Comparison of ENCODE assay signal across 8 mouse cellular contexts in the genomic region with DNA sequence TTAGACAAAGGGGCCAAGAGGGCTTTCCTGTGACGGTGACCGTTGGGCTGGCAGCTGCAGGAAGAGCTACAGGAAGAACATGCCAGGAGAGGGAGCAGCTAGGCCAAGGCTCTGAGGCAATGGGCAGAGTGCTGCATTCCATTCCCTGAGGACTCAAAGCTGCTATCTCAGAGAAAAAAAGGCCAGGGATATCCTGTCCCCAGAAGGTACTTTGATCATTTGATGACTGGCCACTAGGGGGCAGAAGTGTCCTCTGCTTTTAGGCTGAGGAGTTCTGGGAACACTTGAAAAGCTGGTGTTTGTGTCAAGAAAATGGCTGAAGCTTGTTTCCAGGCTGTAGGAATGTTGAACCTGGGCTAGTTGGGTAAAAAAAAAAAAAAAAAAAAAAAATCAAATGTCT. TPM values are rescaled to one million over a fixed set of nuclear protein-coding genes. Genes with fewer than 3 reads are reported as not detected.
A peak's percentile ranks its signal among the peaks of the same experiment; 100 is the strongest.
DNase-seq lines count a peak whose midpoint lies in the region; ATAC-seq and TF ChIP-seq lines count a peak whose summit lies in the region.

No protein-coding gene starts in this region.

- H3K4me2 ChIP-seq in embryonic facial prominence, embryonic 14.5 days (ENCODE audit: low read depth, low read length) = no peak overlapping the region
- no peak overlapping the region for H3K4me2 ChIP-seq in heart, embryonic 11.5 days
- H3K4me2 ChIP-seq in kidney, postnatal 0 days (ENCODE audit: low read length) = no peak overlapping the region
- no peak overlapping the region for H3K4me2 ChIP-seq in liver, embryonic 14.5 days (ENCODE audit: low read depth)
- H3K4me2 ChIP-seq in neural tube, embryonic 13.5 days = no peak overlapping the region

- H3K79me3 ChIP-seq in C2C12 (ENCODE audit: low read depth) = no peaks in the 10 kb centered on the region

- no peak overlapping the region for H3K4me3 ChIP-seq in C2C12 (ENCODE audit: insufficient read depth, poor library complexity, severe bottlenecking)
- no peak overlapping the region for H3K4me3 ChIP-seq in embryonic facial prominence, embryonic 14.5 days (ENCODE audit: low read depth, low read length)
- H3K4me3 ChIP-seq in heart, embryonic 11.5 days (ENCODE audit: low read depth, low read length) = no peak overlapping the region
- H3K4me3 ChIP-seq in kidney, postnatal 0 days (replicated peaks; ENCODE audit: low read depth, low read length) = no peak overlapping the region
- H3K4me3 ChIP-seq in liver, embryonic 14.5 days (ENCODE audit: insufficient read depth in 1 of 2, low read depth in 2 of 2, low read length in 2 of 2) = no peak overlapping the region
- no peak overlapping the region for H3K4me3 ChIP-seq in neural tube, embryonic 13.5 days

- TF ChIP-seq EP300 in liver, embryonic 14.5 days (IDR thresholded peaks at IDR 0.05; ENCODE audit: low read depth) = no peak

- no peaks in the 10 kb centered on the region for H3K4me1 ChIP-seq in embryonic facial prominence, embryonic 14.5 days (ENCODE audit: control insufficient read depth, insufficient read depth, low read length)
- 0 out of 2 replicates have a peak, but pooled peaks cover 4% of the 10 kb centered on the region for H3K4me1 ChIP-seq in heart, embryonic 11.5 days (ENCODE audit: control insufficient read depth, insufficient read depth, low read length)
- H3K4me1 ChIP-seq in kidney, postnatal 0 days (replicated peaks; ENCODE audit: insufficient read depth, low read length) = no peaks in the 10 kb centered on the region
- no peaks in the 10 kb centered on the region for H3K4me1 ChIP-seq in liver, embryonic 14.5 days (replicated peaks; ENCODE audit: control insufficient read depth in 2 of 2, insufficient read depth in 2 of 2, low read length in 1 of 2)
- no peaks in the 10 kb centered on the region for H3K4me1 ChIP-seq in neural tube, embryonic 13.5 days (replicated peaks)

- peak; percentile 32 for TF ChIP-seq CTCF in C2C12 (IDR thresholded peaks at IDR 0.05; ENCODE audit: control insufficient read depth, insufficient read depth, insufficient read length)
- peak; percentile 86 for TF ChIP-seq CTCF in kidney, postnatal 0 days (IDR thresholded peaks at IDR 0.05; ENCODE audit: low read depth)
- TF ChIP-seq CTCF in liver, embryonic 14.5 days (IDR thresholded peaks at IDR 0.05; ENCODE audit: low read depth) = peak; percentile 79

- H3K9me3 ChIP-seq in embryonic facial prominence, embryonic 14.5 days (ENCODE audit: control insufficient read depth, low read length) = no peaks in the 10 kb centered on the region
- H3K9me3 ChIP-seq in heart, embryonic 11.5 days (replicated peaks; ENCODE audit: control insufficient read depth, low read length) = no peaks in the 10 kb centered on the region
- no peaks in the 10 kb centered on the region for H3K9me3 ChIP-seq in kidney, postnatal 0 days (replicated peaks; ENCODE audit: low read length)
- no peaks in the 10 kb centered on the region for H3K9me3 ChIP-seq in liver, embryonic 14.5 days (ENCODE audit: control insufficient read depth, low read length)
- H3K9me3 ChIP-seq in neural tube, embryonic 13.5 days = no peaks in the 10 kb centered on the region

- H3K9ac ChIP-seq in embryonic facial prominence, embryonic 14.5 days (ENCODE audit: low read depth, low read length) = no peak overlapping the region
- H3K9ac ChIP-seq in heart, embryonic 11.5 days (ENCODE audit: low read depth, low read length) = no peak overlapping the region
- no peak overlapping the region for H3K9ac ChIP-seq in kidney, postnatal 0 days (ENCODE audit: low read depth, low read length)
- no peak overlapping the region for H3K9ac ChIP-seq in liver, embryonic 14.5 days (replicated peaks)
- no peak overlapping the region for H3K9ac ChIP-seq in neural tube, embryonic 13.5 days

- no peaks in the 10 kb centered on the region for H3K79me2 ChIP-seq in C2C12 (ENCODE audit: control insufficient read depth, insufficient read depth)

- H3ac ChIP-seq in C2C12 (ENCODE audit: control insufficient read depth, insufficient read length, low read depth) = no peak overlapping the region

- no peaks in the 10 kb centered on the region for H3K27me3 ChIP-seq in C2C12 (ENCODE audit: control insufficient read depth, insufficient read depth, insufficient read length)
- H3K27me3 ChIP-seq in embryonic facial prominence, embryonic 14.5 days (replicated peaks; ENCODE audit: control insufficient read depth, insufficient read depth, low read length) = no peaks in the 10 kb centered on the region
- H3K27me3 ChIP-seq in heart, embryonic 11.5 days (ENCODE audit: control insufficient read depth, insufficient read depth, low read length) = no peaks in the 10 kb centered on the region
- no peaks in the 10 kb centered on the region; the same call in 1 of the 2 replicates for H3K27me3 ChIP-seq in kidney, postnatal 0 days (ENCODE audit: insufficient read depth, low read length)
- H3K27me3 ChIP-seq in liver, embryonic 14.5 days (ENCODE audit: control insufficient read depth, insufficient read depth, low read length) = no peaks in the 10 kb centered on the region
- no peaks in the 10 kb centered on the region for H3K27me3 ChIP-seq in neural tube, embryonic 13.5 days

- H3K36me3 ChIP-seq in C2C12 (ENCODE audit: control insufficient read depth, insufficient read depth) = no peaks in the 10 kb centered on the region
- no peaks in the 10 kb centered on the region for H3K36me3 ChIP-seq in embryonic facial prominence, embryonic 14.5 days (ENCODE audit: control insufficient read depth, insufficient read depth, low read length)
- no peaks in the 10 kb centered on the region for H3K36me3 ChIP-seq in heart, embryonic 11.5 days (ENCODE audit: control insufficient read depth, insufficient read depth, low read length)
- no peaks in the 10 kb centered on the region for H3K36me3 ChIP-seq in kidney, postnatal 0 days (ENCODE audit: insufficient read depth, low read length)
- H3K36me3 ChIP-seq in liver, embryonic 14.5 days (replicated peaks; ENCODE audit: control insufficient read depth, insufficient read depth, low read depth) = no peaks in the 10 kb centered on the region
- H3K36me3 ChIP-seq in neural tube, embryonic 13.5 days = no peaks in the 10 kb centered on the region

- no peak overlapping the region for H3K27ac ChIP-seq in embryonic facial prominence, embryonic 14.5 days (replicated peaks; ENCODE audit: low read depth, low read length)
- no peak overlapping the region for H3K27ac ChIP-seq in heart, embryonic 11.5 days (ENCODE audit: low read depth, low read length)
- H3K27ac ChIP-seq in kidney, postnatal 0 days = no peak overlapping the region
- H3K27ac ChIP-seq in liver, embryonic 14.5 days = no peak overlapping the region
- no peak overlapping the region for H3K27ac ChIP-seq in neural tube, embryonic 13.5 days (replicated peaks)

- DNase-seq in adrenal gland, postnatal 4 days (ENCODE audit: low spot score in 2 of 2) = peak; percentile 54 to 73
- peak; percentile 92 for DNase-seq in embryonic facial prominence, embryonic 14.5 days (ENCODE audit: low spot score)
- DNase-seq in kidney, postnatal 0 days (ENCODE audit: low spot score) = peak; percentile 93
- DNase-seq in liver, embryonic 14.5 days (ENCODE audit: low read depth in 3 of 3, low spot score in 3 of 3) = peak; percentile 30 to 39 (median 38)
- peak; percentile 94 for DNase-seq in testis, postnatal 10 days (ENCODE audit: low spot score)

- ATAC-seq in embryonic facial prominence, embryonic 14.5 days (ENCODE audit: low read depth) = peak; percentile 46
- peak; percentile 32; the same call in 1 of the 2 replicates for ATAC-seq in heart, embryonic 11.5 days (replicated peaks; ENCODE audit: insufficient number of reproducible peaks, low FRiP score, low TSS enrichment)
- peak; percentile 53; the same call in 1 of the 2 replicates for ATAC-seq in kidney, postnatal 0 days (replicated peaks; ENCODE audit: low FRiP score, low read depth)
- no peak for ATAC-seq in liver, embryonic 14.5 days (ENCODE audit: insufficient read depth)
- peak; percentile 51; the same call in 1 of the 2 replicates for ATAC-seq in neural tube, embryonic 13.5 days (ENCODE audit: low read depth)

- WGBS in embryonic facial prominence, embryonic 14.5 days = 20% methylated on average over 2 of the region's 2 CpGs
- WGBS in heart, embryonic 11.5 days (ENCODE audit: insufficient replicate concordance) = 17% methylated on average over 2 of the region's 2 CpGs
- WGBS in kidney, postnatal 0 days = 24% methylated on average over 2 of the region's 2 CpGs
- 21% methylated on average over 2 of the region's 2 CpGs for WGBS in liver, embryonic 14.5 days (ENCODE audit: insufficient replicate concordance)
- 50% methylated on average over 2 of the region's 2 CpGs for WGBS in neural tube, embryonic 13.5 days

TF ChIP-seq in C2C12, 6 proteins besides CTCF, POLR2A, EP300 and RAD21:
- TF ChIP-seq USF1 (IDR thresholded peaks at IDR 0.05; ENCODE audit: low read depth) = no peak
- TF ChIP-seq MYOG (IDR thresholded peaks at IDR 0.05; ENCODE audit: control insufficient read depth, extremely low read depth, insufficient read length) = no peak
- TF ChIP-seq MAX (IDR thresholded peaks at IDR 0.05) = no peak
- TF ChIP-seq CEBPB (IDR thresholded peaks at IDR 0.05; ENCODE audit: low read depth) = no peak
- no peak for TF ChIP-seq MYOD1 (IDR thresholded peaks at IDR 0.05; ENCODE audit: control insufficient read depth, insufficient read length, low read depth)
- no peak for TF ChIP-seq FOSL1 (IDR thresholded peaks at IDR 0.05; ENCODE audit: insufficient read depth, low read length, poor library complexity, severe bottlenecking)

RNA-seq across cellular contexts. Expression of a gene that starts 23.9 kb away (rescaled TPM):
- 4.1 TPM for polyA plus RNA-seq in C2C12 (2012; fragmentation: generic; extraction: Trizol)
- total RNA-seq in adrenal gland, postnatal 4 days (2021) = 1 to 10 TPM; 4.6 to 5.3 TPM
- polyA plus RNA-seq in embryonic facial prominence, embryonic 14.5 days (2014; fragmentation: Nextera tagmentation; extraction: Ambion mirVana) = 10.6 and 11.5 TPM in 2 replicates
- 1.1 and 1.4 TPM in 2 replicates for polyA plus RNA-seq in heart, embryonic 11.5 days (2014; fragmentation: Nextera tagmentation; extraction: Ambion mirVana)
- 1.7 and 2.1 TPM in 2 replicates for polyA plus RNA-seq in kidney, postnatal 0 days (2015; fragmentation: Nextera tagmentation; extraction: Ambion mirVana)
- 0.32 and 0.42 TPM in 2 replicates for polyA plus RNA-seq in liver, embryonic 14.5 days (2012; rRNA removed)
- polyA plus RNA-seq in liver, embryonic 14.5 days (2014; fragmentation: Nextera tagmentation; extraction: Ambion mirVana) = 0.77 and 0.91 TPM in 2 replicates
- polyA plus RNA-seq in neural tube, embryonic 13.5 days (2015; fragmentation: Nextera tagmentation; extraction: Ambion mirVana) = 0.36 and 1.8 TPM in 2 replicates

RNA-seq across cellular contexts. Expression of a gene that starts 31.4 kb away (rescaled TPM):
- polyA plus RNA-seq in C2C12 (2012; fragmentation: generic; extraction: Trizol) = not detected
- total RNA-seq in adrenal gland, postnatal 4 days (2021) = under 1 TPM; 0.51 to 0.73 TPM
- polyA plus RNA-seq in embryonic facial prominence, embryonic 14.5 days (2014; fragmentation: Nextera tagmentation; extraction: Ambion mirVana) = 0.10 TPM in 1 of 2 replicates, not detected in the other
- polyA plus RNA-seq in heart, embryonic 11.5 days (2014; fragmentation: Nextera tagmentation; extraction: Ambion mirVana) = not detected in 2 replicates
- polyA plus RNA-seq in kidney, postnatal 0 days (2015; fragmentation: Nextera tagmentation; extraction: Ambion mirVana) = 0.09 and 0.20 TPM in 2 replicates
- not detected in 2 replicates for polyA plus RNA-seq in liver, embryonic 14.5 days (2012; rRNA removed)
- 0.06 TPM in 1 of 2 replicates, not detected in the other for polyA plus RNA-seq in liver, embryonic 14.5 days (2014; fragmentation: Nextera tagmentation; extraction: Ambion mirVana)
- not detected in 2 replicates for polyA plus RNA-seq in neural tube, embryonic 13.5 days (2015; fragmentation: Nextera tagmentation; extraction: Ambion mirVana)

Comparison
In these comparisons a context has a peak if more than half of its experiments do, and no peak if none do; other contexts are left out.
1. CTCF ChIP-seq: peak in every context shown above with its lines; median percentile 86 in kidney, postnatal 0 days; 79 in liver, embryonic 14.5 days; 32 in C2C12.
2. DNase-seq: peak in every context shown above with its lines; median percentile 94 in testis, postnatal 10 days; 93 in kidney, postnatal 0 days; 92 in embryonic facial prominence, embryonic 14.5 days; 64 in adrenal gland, postnatal 4 days; 38 in liver, embryonic 14.5 days.